Mouse (Mus musculus) cerebellum, adult 11-12 months (tissue): ENCODE measurements around the gene Gm10570.

Experiments used
- DNase-seq: peaks from one replicate; pipeline ENCODE4 v3.0.0; 2022

Gene Gm10570

DNA sequence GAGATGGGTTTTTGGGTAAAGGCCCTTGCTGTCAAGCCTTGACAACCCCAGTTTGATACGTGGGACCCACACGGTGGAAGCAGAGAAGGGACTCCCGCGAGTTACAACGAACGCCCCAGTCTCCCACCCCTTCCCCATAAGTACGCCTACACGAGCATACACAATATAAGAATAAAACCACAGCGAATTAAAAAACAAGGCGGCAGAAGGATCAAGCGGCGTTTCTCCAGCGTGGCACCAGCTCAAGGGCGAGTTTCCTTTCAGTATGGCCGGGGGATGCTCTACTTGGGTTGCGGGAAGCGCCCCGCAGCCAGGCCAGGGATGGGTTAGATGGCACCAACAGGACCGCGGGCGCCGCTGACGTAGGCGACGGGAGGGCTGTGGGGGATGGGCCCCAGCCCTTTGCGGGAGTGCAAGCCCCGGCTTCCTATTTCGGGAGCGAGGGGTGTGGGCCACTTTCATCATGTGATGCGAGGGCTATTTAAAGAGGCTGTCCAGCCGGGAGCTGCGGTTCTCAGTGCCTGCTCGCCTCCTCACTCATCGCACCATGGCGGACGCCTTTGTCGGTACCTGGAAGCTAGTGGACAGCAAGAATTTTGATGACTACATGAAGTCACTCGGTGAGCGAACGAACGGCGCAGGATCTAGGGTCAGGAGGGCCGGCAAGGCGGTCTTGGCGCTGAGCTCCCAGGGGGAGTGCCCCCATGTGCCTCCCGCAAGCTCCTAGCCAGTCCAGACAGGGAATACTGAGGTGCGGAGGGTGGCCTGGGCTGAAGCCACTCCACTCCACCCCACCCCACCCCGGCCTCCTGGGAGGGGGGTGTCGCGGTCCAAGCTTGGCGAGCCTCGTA, at the start of gene Gm10570, which contains the start of gene Fabp3:
TSS of gene Gm10570 (minus strand) at position 444 of the 851 bp plus-strand sequence.
TSS of gene Fabp3 (plus strand) at position 365 of the 851 bp plus-strand sequence.
- DNase-seq, result peak; percentile 83

DNA sequence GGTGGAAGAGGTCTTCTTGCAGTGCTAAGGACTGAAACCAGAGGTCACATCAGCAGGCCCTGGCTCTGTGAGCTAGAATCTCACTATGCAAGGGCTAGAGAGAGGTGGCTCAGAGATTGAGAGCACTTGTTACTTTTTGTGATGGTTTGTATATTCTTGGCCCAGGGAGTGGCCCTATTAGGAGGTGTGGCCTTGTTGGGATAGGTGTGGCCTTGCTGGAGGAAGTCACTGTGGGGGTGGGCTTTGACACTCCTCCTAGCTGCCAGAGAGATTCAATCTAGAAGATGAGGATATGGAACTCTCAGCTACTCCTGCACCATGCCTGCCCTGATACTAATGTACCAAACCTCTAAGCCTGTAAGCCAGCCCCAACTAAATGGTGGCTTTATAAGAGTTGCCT, 49.5 kb upstream of the Gm10570 start:
- DNase-seq, result no peak

DNA sequence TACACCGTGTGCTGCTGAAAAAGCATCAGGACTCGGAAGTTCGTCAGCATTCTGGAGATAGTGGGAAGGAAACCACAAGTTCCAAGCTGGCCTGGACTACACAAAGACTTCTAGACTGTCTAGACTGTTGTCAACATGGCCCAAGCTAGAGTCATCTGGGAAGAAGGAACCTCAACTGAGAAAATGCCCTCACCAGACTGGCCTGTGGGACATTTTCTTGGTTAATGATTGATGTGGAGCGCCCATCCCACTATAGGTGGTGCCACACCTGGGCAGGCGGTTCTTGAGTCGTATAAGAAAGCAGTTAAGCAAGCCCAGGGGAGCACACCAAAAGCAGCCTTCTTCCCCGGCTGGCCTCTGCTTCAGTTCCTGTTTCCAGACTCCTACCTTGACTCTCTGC, 44.1 kb upstream of the Gm10570 start:
- DNase-seq, result no peak

DNA sequence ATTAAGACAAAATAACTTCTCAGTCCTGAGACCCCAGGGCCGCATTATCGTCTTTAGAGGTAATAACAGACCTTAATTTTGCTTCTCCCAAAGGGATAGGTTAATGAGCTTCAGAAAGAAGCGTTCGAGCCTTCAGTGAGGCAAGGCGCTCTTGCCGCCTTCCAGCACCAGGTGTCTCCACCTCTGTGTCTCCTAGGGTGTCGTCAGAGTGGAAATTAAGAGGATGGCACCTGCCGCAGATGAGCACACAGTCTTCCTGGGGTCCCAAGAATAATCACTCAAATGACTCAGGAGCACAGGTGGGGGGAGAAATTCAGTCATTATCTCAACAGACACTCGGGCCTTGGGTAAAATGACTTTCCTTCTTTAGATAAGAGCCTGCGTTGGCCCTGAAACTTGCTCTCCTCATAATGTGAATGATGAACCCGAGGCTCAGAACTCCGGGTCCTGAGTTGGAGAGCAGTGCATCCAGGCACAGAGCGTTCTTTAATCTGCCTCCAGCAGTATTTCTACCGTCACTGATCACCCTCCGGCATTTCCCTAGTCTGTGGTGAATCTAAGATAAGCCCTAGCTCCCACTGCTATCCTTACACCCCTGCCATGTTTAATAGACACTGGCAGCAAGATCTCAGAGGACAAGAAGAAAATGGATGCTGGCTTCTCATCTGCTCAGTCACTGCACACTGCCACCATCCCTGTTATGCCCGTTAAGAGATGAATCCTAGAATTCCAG, 42.4 kb upstream of the Gm10570 start:
- no peak for DNase-seq

DNA sequence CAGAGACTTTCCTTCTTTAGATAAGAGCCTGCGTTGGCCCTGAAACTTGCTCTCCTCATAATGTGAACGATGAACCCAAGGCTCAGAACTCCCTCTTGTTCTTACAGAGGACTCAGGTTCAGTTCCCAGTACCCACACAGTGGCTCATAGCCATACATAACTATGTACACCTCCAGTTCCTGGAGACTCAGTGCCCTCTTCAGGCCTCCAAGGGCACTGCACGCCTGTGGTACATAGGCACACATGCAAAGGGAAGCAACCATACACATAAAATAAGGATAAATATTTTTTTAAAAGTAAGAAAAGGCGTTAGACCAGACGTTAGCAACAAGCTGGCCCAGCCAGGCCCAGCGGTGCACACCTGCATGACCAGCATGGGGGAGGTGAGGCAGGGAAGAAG, 41.2 kb upstream of the Gm10570 start:
- DNase-seq, result no peak

DNA sequence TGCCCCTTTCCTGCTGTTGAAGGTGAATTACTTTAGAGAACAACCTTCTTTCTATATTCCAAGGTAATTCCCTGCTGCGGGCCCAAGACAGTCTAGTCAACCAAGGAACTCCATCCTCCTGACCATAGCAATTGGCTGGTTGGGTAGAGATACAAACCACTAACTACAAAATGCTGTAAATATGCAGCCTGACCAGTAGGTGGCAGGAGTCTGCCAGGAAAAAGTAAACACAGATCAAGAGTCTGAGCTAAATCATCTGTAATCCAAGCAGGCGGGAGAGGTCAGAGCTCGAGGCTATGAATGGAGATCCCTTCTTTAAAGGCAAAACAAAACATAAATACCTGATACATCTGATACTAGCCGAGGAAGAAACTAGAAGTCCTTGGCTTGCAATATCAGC, 33.2 kb upstream of the Gm10570 start:
- peak; percentile 46 for DNase-seq

DNA sequence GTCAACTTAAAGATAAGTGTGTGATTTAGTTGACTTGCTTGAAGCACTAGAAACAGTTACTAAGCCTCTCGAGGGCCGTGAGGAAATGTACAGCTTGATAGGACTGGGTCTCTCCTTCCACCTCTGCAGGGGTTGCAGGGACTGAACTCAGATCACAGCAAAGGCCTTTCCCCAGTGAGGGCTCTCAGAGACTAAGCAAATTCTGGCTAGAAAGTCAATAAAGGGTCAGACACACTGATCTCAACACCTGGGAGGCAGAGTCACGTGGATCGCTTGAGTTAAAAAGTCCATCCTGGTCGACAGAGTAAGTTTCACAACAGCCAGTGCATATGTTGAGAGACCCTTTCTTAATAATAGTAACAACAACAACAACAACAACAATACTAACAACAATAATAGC, 27.4 kb upstream of the Gm10570 start:
- no peak for DNase-seq

DNA sequence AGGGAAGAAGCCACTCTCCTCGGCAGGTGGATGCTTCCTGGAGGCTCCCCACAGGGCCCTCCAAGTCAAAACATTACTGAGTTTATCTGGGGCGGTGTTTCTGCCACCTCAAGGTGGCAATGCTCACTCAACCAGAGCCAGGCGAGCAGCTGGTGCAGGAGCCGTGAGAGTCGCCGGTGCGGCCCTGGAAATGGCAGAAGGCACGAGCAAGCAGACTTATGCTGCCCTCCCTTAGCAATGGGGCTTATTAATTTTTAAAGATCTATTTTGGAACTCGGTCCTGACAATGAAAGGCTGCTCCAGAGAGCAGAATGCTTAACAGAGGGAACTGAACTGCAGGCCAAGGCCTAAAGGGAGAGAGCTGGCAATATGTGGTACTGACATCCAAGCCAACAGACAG, 18.9 kb upstream of the Gm10570 start:
- DNase-seq, result peak; percentile 84

DNA sequence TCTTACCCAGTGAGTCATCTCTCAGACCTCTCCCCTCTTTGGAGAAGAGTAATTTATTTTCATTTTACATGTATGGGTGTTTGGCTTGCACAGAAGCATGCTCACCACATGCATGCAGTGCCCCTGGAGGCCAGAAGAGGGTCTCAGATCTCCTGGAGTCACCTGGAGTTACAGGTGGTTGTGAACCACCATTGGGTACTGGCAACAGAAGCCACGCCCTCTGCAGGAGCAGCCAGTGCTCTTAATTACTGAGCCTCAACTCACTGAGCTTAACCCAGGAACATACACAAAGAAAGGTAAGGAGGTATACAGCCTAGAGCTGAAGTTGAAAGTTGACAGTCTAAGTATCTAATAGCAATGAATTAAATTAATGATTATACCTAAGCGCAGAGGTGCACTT, 17.0 kb upstream of the Gm10570 start:
- DNase-seq, result no peak

DNA sequence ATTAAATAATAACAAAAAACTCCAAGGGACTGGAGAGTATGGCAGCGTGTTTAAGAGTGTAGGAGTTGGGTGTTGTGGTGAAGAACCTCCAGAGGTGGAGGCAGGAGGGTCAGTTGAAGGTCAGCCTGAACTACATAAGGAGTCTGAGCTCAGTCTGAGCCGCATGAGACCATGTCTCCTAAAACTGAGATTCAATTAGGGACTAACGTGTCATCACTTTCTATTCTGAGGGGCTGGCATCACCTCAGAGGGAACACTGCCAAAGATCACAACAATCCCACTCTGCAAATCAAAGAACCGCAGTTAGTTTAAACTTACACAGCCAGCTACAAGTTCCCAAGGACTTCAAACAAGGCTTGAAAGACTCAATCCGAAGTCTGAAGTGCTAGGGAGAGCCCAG, 15.1 kb upstream of the Gm10570 start:
- no peak for DNase-seq

DNA sequence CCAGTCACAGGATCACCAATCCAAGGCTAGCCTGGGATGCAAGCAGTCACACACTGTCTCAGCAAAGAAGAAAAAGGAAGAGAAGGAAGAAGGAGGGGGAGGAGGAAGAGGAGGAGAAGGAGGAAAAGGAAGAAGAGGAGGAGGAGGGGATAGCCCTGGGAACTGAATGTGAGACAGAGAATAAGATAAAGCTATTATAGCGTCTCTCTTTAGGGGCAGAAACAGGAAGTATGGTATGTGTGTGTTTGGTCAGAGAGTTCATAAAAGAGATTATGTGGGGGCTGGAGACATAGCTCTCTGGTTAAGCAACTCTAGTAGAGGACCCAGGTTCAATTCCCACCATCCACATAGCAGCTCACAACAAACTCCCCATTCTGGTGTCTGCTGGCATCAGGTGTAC, 14.7 kb upstream of the Gm10570 start:
- no peak for DNase-seq

DNA sequence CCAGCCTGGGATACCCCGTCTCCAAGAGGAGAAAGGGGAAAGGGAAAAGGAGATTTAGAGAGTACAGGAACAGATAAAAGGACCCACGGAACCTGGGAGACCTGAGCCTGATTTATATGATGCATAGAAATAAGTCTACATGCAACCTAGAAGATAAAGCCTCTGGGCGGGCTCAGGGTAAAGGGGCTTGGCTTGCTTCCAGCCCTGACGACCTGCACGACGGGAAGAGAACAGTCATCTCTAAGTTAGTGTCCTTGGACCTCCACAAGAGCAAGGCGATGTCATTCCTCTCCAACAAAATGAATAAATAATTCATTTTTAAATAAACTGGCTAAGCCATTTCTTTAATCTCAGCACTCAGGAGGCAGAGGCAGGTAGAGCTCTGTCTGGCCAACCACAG, 14.1 kb upstream of the Gm10570 start:
- no peak for DNase-seq

DNA sequence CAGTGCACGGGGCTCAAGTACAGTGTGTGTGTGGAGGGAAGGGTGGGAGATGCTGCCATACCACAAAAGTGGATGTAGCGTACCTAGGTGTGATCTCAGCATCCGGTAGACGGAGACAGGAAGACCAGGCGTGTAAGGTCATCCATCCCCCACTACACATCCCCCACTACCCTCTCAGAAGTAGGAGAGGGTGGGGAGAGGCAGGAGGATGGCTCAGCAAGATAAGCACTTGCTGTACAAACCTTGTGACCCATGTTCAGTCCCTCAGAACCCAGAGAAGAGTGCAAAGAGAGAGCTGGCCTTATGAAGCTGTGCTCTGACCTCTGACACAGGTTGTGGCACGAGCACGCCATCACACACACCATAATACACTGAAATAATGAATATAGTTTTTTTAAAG, 13.2 kb upstream of the Gm10570 start:
- DNase-seq, result no peak

DNA sequence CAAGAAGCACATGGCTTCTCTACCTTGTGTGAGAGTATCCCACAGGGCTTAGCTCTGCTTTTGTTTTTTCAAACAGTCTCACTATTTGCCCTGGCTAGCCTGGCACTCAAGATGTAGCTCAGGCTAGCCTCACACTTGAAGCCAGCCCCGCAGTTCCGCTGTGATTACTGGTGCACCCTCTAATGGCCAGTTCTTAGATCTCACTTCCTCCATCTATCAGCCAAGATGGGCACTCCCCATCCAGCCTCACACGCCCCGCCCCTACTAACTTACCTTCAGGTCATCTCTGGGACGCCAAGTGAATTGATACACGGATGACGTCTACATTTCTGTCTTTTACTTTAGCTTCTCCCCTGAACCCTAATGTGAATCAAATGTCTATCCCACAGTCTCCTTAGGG, 11.1 kb upstream of the Gm10570 start:
- DNase-seq, result no peak

DNA sequence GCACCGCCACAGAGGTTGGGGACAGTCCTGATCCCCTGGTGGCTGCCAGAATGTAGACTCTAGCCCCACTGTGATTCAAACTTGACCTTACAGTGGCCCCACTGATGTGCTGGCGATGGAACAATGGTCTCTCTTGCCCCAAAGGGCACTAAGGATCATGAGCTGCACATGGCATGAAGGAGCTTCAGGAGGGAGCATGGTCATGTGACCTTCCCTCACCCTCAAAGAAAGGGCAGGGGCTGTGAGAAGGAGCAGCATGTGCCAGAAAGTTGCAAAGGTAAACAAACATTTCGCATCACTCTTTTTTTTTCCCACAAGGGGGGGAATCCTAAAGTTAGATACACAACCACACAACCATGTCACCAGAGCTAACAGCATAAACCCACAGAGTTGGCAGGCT, 9.6 kb upstream of the Gm10570 start:
- no peak for DNase-seq

DNA sequence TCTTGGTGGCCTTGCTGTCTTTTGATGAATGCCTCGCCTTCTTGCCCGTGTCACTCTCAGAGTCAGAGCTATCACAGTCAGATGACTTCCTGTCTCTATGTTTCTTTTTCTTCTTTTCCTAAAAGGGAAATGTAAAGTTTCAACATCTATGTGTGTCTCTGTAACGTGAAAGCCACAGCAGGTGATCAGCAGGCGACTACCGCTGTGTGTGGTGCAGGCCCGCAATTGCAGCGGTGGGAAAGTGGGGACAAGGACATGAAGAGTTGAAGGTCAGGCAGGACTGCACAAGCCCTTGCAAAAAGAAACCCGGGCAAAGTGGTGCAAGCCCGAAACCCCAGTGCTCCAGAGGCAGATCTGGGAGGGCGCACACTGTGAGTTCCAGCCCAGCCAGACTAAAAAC, 8.2 kb upstream of the Gm10570 start:
- no peak for DNase-seq

DNA sequence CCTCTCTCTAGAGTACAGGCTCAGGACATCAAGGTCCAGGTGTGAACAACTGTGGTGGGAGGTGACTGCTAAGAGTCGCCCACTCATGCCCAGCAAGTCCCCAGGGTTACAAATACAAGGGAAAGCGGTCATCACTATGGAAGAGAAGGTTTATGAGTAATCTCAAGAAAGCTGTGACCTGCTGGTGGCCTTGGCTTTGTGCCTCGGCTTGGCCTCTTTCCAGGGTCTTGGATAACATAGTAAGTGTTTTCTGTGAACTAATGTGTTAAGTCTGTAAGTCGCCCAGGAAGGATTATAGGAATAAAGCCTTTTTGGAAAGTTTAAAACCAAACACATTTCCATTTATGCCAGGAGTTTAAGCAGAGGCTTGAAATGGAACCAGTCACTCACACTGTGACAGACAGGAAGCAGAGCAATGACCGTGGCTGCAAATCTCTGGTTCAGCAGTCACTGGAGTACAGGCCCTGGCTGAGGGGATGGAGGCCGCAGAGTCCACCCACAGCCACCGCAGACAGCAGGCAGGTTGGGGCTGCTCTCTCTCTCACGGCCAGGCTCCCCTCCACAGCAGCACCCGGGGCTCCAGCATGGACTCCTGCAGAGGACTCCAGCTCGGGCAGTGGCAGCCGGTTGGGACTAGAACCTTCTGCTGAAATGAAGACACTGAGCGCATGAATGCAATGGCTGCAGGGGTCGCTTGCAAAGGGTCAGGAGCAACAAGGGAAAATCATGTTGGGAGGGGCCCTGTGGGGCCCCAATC, 7.5 kb upstream of the Gm10570 start:
- no peak for DNase-seq

DNA sequence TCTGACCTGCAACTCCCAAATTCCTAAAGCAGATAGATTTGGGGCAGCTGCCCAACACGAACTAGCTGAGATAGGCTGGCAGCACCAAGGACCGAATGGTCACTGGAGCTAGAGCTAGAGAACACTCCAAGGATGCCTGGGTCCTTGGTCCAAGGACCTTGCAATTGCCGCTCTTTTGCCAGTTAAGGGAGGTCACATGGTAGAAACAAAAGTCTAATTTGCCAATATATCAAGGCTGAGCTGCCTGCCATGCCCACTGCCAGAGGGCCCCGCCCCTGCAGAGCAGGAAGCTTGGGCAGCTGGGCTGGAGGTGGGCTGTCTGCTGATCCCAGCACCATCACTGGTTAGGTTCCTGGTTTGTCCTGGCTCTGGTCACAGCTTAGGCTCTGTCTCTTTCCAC, 5.1 kb upstream of the Gm10570 start:
- no peak for DNase-seq

DNA sequence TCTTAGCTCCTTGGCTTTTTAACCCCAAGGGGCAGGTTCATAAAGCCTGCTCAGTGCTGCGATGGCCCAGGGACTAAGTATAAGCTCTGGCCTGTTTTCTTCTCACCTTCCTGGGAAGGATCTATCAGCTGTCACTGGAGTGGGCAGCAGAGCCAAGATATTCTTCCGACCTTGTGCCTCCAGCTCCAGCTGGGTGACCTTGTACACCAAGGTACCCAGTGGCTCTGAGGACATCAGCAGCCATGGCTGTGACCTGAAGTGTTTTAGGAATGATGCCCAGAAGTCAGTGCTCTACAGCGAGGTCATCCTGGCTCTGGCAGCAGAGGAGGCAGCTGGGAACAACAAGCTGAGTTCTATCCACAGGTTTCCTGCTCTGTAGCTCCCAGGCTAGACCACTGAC, 4.1 kb upstream of the Gm10570 start:
- DNase-seq, result no peak

DNA sequence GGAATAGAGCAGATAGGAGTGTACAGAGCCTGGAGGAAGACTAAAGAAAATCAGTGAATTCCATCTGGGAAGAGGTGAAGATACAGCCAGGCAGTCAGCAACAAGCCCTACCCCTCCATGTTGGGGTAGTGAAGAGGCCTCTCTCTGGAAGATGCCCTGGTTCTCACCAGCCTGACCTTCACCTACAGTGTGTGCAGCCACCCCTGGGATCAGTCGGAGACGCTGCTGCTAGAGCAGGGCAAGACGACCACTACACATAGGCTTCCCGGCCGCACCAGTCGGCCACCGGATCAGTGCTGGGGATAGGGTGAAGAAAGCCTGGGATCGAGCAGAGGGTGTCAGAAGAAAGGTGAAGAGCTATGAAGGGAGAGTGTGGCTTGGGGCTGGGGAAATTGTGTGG, 780 bp upstream of the Gm10570 start:
- DNase-seq, result no peak

DNA sequence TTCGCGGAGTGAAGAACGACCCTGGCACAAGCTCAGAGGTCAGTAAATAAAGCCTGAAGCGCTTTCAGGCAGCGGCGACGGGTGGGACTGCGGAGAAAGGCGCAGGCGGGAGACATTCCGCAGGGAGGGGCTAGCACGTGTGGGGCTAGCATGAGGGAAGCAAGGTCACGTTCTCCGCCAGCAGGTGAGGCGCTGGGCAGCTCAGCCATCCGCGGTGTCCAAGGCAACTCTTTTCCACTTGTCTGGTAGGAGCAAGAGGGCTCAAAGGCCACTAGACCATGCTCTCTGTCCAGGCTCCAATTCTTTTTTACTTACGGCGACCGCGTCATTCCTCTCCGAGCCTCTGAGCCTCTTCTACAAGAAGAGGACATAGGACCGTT, 633 bp downstream of the Gm10570 start:
- peak; percentile 76 for DNase-seq

DNA sequence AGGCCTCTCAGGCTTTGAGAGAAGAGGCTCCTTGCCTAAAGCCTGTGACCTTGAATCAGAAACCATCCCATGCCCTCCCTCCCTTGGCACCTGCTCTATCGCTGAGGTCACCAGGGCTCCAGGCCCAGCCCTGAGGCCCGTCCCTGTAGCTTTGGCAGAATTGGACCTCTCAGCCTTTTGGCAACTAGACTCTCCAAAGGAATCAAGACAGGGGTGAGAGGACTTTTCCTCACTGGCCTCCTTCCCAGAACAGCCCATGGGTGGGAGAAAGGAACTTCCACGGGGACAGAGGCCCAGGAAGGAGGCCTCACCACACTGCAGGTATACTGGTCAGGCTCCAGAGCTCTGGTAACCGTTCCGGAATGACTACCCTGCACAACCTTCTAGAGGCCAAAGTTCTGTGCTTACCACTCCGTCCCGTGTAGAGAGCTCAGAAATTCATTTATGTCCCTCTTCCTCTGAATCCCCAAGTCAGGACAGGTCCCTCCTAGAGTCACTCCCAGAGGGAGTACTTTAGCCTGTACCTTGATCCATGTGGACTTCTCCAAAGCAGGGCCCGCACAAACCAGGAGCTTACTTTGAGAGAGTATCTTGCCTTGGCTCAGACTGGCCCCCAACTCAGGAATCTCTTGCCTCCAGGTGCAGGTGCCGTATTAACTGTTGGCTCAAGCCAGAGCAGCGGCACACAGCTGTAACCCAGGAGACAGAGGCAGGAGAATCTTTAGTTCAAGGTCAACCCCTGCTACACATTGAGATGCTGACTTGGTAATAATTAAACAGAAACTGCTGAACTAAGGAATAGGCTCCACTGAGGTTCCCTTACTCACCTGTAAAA, 1.5 kb downstream of the Gm10570 start:
- peak; percentile 59 for DNase-seq

DNA sequence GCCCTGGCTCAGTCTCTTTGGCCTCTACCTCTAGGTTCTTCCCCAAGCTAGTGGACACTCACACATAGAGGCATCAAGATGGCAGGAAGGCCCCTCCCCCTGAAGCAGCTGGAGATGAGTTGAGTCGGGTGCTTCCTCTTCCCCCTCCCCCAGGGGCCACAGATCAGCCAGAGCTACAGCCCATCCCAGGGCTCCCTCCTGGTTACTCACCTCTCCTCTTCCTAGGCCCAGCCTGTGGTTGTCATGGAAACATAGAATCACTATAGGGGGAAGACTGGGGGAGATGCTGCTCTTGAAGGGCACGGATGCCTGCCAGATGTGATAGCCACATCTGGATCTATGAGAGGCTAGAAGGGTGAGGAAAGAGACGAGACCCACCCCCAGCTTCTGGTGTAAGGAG, 3.7 kb downstream of the Gm10570 start:
- no peak for DNase-seq
